8 mouse cellular contexts compared by ENCODE assay signal in the genomic region with DNA sequence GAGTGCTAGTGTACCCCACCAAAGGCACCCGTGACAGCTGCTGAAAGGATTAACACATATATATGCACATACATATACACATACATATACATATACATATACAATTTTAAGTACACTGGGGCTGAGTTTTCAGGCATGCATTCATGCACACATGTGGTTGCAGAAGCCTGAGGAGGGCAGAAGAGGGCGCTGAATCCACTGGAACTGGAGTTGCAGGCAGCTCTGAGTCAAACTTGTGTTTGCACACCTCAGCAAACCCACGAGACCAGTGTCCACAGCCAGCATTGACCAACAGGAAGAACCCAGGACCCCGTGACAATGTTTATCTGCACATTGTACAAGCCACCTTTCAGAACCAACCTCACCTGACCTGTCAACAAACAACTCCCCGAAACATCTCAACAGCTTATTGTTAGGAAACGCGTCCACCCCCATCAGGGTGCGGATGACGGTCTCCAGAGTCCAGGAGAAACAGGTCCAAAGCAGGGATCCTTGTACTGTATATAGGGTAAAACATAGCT. TPM values are rescaled to one million over a fixed set of nuclear protein-coding genes. Genes with fewer than 3 reads are reported as not detected.
DNase-seq lines count a peak whose midpoint lies in the region; ATAC-seq lines count a peak whose summit lies in the region.

No protein-coding gene starts in this region.

- no peaks in the 10 kb centered on the region for H3K27me3 ChIP-seq in intestine, embryonic 15.5 days (replicated peaks)
- H3K27me3 ChIP-seq in intestine, embryonic 16.5 days (replicated peaks; ENCODE audit: control insufficient read depth, insufficient read depth, low read length) = no peaks in the 10 kb centered on the region
- H3K27me3 ChIP-seq in liver, embryonic 11.5 days (replicated peaks; ENCODE audit: control insufficient read depth, insufficient read depth, low read length) = no peaks in the 10 kb centered on the region
- no peaks in the 10 kb centered on the region for H3K27me3 ChIP-seq in hindbrain, embryonic 11.5 days (ENCODE audit: control insufficient read depth, insufficient read depth, low read length)
- no peaks in the 10 kb centered on the region for H3K27me3 ChIP-seq in forebrain, embryonic 10.5 days (ENCODE audit: poor library complexity, severe bottlenecking)

- no peak for ATAC-seq in intestine, embryonic 15.5 days
- ATAC-seq in intestine, embryonic 16.5 days = no peak
- ATAC-seq in liver, embryonic 11.5 days (replicated peaks; ENCODE audit: low FRiP score) = no peak
- no peak for ATAC-seq in hindbrain, embryonic 11.5 days (ENCODE audit: low FRiP score)

- H3K4me2 ChIP-seq in intestine, embryonic 15.5 days (replicated peaks) = no peak overlapping the region
- no peak overlapping the region for H3K4me2 ChIP-seq in intestine, embryonic 16.5 days (ENCODE audit: low read depth, low read length)
- H3K4me2 ChIP-seq in liver, embryonic 11.5 days = no peak overlapping the region
- no peak overlapping the region for H3K4me2 ChIP-seq in hindbrain, embryonic 11.5 days (replicated peaks; ENCODE audit: low read depth, low read length)

- H3K36me3 ChIP-seq in intestine, embryonic 15.5 days = no peaks in the 10 kb centered on the region
- H3K36me3 ChIP-seq in intestine, embryonic 16.5 days (ENCODE audit: control insufficient read depth, insufficient read depth, low read length) = no peaks in the 10 kb centered on the region
- no peaks in the 10 kb centered on the region for H3K36me3 ChIP-seq in liver, embryonic 11.5 days (ENCODE audit: control insufficient read depth, insufficient read depth, low read length)
- H3K36me3 ChIP-seq in hindbrain, embryonic 11.5 days (ENCODE audit: control insufficient read depth, insufficient read depth, low read length) = no peaks in the 10 kb centered on the region
- H3K36me3 ChIP-seq in forebrain, embryonic 10.5 days (replicated peaks) = no peaks in the 10 kb centered on the region

- no peaks in the 10 kb centered on the region for H3K9me3 ChIP-seq in intestine, embryonic 15.5 days
- no peaks in the 10 kb centered on the region for H3K9me3 ChIP-seq in intestine, embryonic 16.5 days (ENCODE audit: control insufficient read depth, low read length)
- no peaks in the 10 kb centered on the region for H3K9me3 ChIP-seq in liver, embryonic 11.5 days (ENCODE audit: control insufficient read depth, low read length)
- no peaks in the 10 kb centered on the region for H3K9me3 ChIP-seq in hindbrain, embryonic 11.5 days (ENCODE audit: control insufficient read depth, low read length)
- H3K9me3 ChIP-seq in forebrain, embryonic 10.5 days = no peaks in the 10 kb centered on the region

- no peak overlapping the region for H3K4me3 ChIP-seq in intestine, embryonic 15.5 days (replicated peaks)
- no peak overlapping the region for H3K4me3 ChIP-seq in intestine, embryonic 16.5 days (ENCODE audit: low read length)
- H3K4me3 ChIP-seq in liver, embryonic 11.5 days (ENCODE audit: low read depth, low read length) = no peak overlapping the region
- no peak overlapping the region for H3K4me3 ChIP-seq in hindbrain, embryonic 11.5 days (ENCODE audit: low read depth, low read length)
- H3K4me3 ChIP-seq in forebrain, embryonic 10.5 days = no peak overlapping the region

- peaks cover 11% of the 10 kb centered on the region for H3K4me1 ChIP-seq in intestine, embryonic 15.5 days (replicated peaks)
- peaks cover 15% of the 10 kb centered on the region; the same call in 1 of the 2 replicates for H3K4me1 ChIP-seq in intestine, embryonic 16.5 days (ENCODE audit: control insufficient read depth, insufficient read depth, low read length)
- peaks cover 16% of the 10 kb centered on the region for H3K4me1 ChIP-seq in liver, embryonic 11.5 days (replicated peaks; ENCODE audit: control insufficient read depth, insufficient read depth, low read length)
- no peaks in the 10 kb centered on the region for H3K4me1 ChIP-seq in hindbrain, embryonic 11.5 days (replicated peaks; ENCODE audit: control insufficient read depth, insufficient read depth, low read length)
- H3K4me1 ChIP-seq in forebrain, embryonic 10.5 days = peaks cover 17% of the 10 kb centered on the region

- 68% methylated on average over 9 of the region's 9 CpGs for WGBS in intestine, embryonic 15.5 days
- 65% methylated on average over 9 of the region's 9 CpGs for WGBS in intestine, embryonic 16.5 days
- 59% methylated on average over 9 of the region's 9 CpGs for WGBS in liver, embryonic 11.5 days
- WGBS in hindbrain, embryonic 11.5 days = 75% methylated on average over 9 of the region's 9 CpGs
- 78% methylated on average over 9 of the region's 9 CpGs for WGBS in forebrain, embryonic 10.5 days

- H3K9ac ChIP-seq in intestine, embryonic 15.5 days = no peak overlapping the region
- H3K9ac ChIP-seq in intestine, embryonic 16.5 days (ENCODE audit: low read depth, low read length) = no peak overlapping the region
- no peak overlapping the region for H3K9ac ChIP-seq in liver, embryonic 11.5 days (ENCODE audit: low read depth, low read length)
- no peak overlapping the region for H3K9ac ChIP-seq in hindbrain, embryonic 11.5 days (ENCODE audit: low read depth, low read length)

- DNase-seq in MEL-GATA-1-ER (ENCODE audit: extremely low read depth, low read depth) = peak; percentile 48
- no peak for DNase-seq in liver, embryonic 11.5 days (ENCODE audit: low spot score)
- DNase-seq in spleen, postnatal 4 days (ENCODE audit: low spot score in 2 of 2) = peak; percentile 59 to 80
- no peak for DNase-seq in hindbrain, embryonic 11.5 days (ENCODE audit: low spot score)
- DNase-seq in forebrain, embryonic 10.5 days (ENCODE audit: extremely low spot score, low spot score) = no peak
- DNase-seq in cerebellum, adult 9-11 months = no peak

- 0 out of 2 replicates have a peak overlapping the region, but pooled peaks have one; percentile 6 for H3K27ac ChIP-seq in intestine, embryonic 15.5 days
- no peak overlapping the region for H3K27ac ChIP-seq in intestine, embryonic 16.5 days (ENCODE audit: low read length)
- 0 out of 2 replicates have a peak overlapping the region, but pooled peaks have one; percentile 11 for H3K27ac ChIP-seq in liver, embryonic 11.5 days (ENCODE audit: low read depth, low read length)
- no peak overlapping the region for H3K27ac ChIP-seq in hindbrain, embryonic 11.5 days (ENCODE audit: low read depth, low read length)
- H3K27ac ChIP-seq in forebrain, embryonic 10.5 days = no peak overlapping the region

RNA-seq across cellular contexts. Expression of a gene that starts 32.2 kb away (rescaled TPM):
- polyA plus RNA-seq in intestine, embryonic 15.5 days (2015; fragmentation: Nextera tagmentation; extraction: Ambion mirVana) = 15.3 and 15.7 TPM in 2 replicates
- 10.0 and 11.4 TPM in 2 replicates for polyA plus RNA-seq in intestine, embryonic 16.5 days (2015; fragmentation: Nextera tagmentation; extraction: Ambion mirVana)
- 17.9 and 19.2 TPM in 2 replicates for polyA plus RNA-seq in liver, embryonic 11.5 days (2014; fragmentation: Nextera tagmentation; extraction: Ambion mirVana)
- 17.4 and 21.1 TPM in 2 replicates for polyA plus RNA-seq in hindbrain, embryonic 11.5 days (2014; fragmentation: Nextera tagmentation; extraction: Ambion mirVana)
- polyA plus RNA-seq in forebrain, embryonic 10.5 days (2016; fragmentation: Nextera tagmentation; extraction: Ambion mirVana) = 15.1 and 15.4 TPM in 2 replicates

RNA-seq across cellular contexts. Expression of a gene that starts 58.4 kb away (rescaled TPM):
- polyA plus RNA-seq in intestine, embryonic 15.5 days (2015; fragmentation: Nextera tagmentation; extraction: Ambion mirVana) = 88.3 and 109 TPM in 2 replicates
- polyA plus RNA-seq in intestine, embryonic 16.5 days (2015; fragmentation: Nextera tagmentation; extraction: Ambion mirVana) = 161 and 181 TPM in 2 replicates
- 0.33 and 0.48 TPM in 2 replicates for polyA plus RNA-seq in liver, embryonic 11.5 days (2014; fragmentation: Nextera tagmentation; extraction: Ambion mirVana)
- 0.59 and 2.7 TPM in 2 replicates for polyA plus RNA-seq in hindbrain, embryonic 11.5 days (2014; fragmentation: Nextera tagmentation; extraction: Ambion mirVana)
- polyA plus RNA-seq in forebrain, embryonic 10.5 days (2016; fragmentation: Nextera tagmentation; extraction: Ambion mirVana) = 1.1 and 1.7 TPM in 2 replicates

Comparison
In these comparisons a context has a peak if more than half of its experiments do, and no peak if none do; other contexts are left out.
1. H3K27ac ChIP-seq: peak in intestine, embryonic 15.5 days (single experiment) and liver, embryonic 11.5 days (single experiment); none in intestine, embryonic 16.5 days (single experiment), hindbrain, embryonic 11.5 days (single experiment) and forebrain, embryonic 10.5 days (single experiment).
2. DNase-seq: peak in MEL-GATA-1-ER (single experiment) and spleen, postnatal 4 days (2 of 2); none in liver, embryonic 11.5 days (single experiment), hindbrain, embryonic 11.5 days (single experiment), forebrain, embryonic 10.5 days (single experiment) and cerebellum, adult 9-11 months (single experiment).
3. RNA of a gene that starts 58.4 kb away (polyA plus RNA-seq): 161 to 181 TPM in intestine, embryonic 16.5 days and 88.3 to 109 TPM in intestine, embryonic 15.5 days; 0.59 to 2.7 TPM in hindbrain, embryonic 11.5 days, 1.1 to 1.7 TPM in forebrain, embryonic 10.5 days and 0.33 to 0.48 TPM in liver, embryonic 11.5 days; every median in the first group is over 10 times any median in the second.